Mouse (Mus musculus): ENCODE data around the gene Adamtsl5. TPM values are rescaled to one million over a fixed set of nuclear protein-coding genes. Genes with fewer than 3 reads are reported as not detected.

Adamtsl5 gene
- polyA plus RNA-seq, 1 experiment, result 8.8 TPM

GRCm38 (mm10) chr10:80332525-80332989 is 15.7 kb downstream of the Adamtsl5 start:
- no peak for TF ChIP-seq CTCF (IDR thresholded peaks at IDR 0.05; ENCODE audit: low read depth, low read length)
- no peak for TF ChIP-seq POLR2A (IDR thresholded peaks at IDR 0.05; ENCODE audit: borderline replicate concordance, low read depth, low read length)
- Histone ChIP-seq H3K4me1 (ENCODE audit: control insufficient read depth, insufficient read depth, low read length) (peaks cover 5% of the 10 kb centered on the region; the same call in 1 of the 2 replicates), H3K4me3 (ENCODE audit: insufficient read depth, low read length) (no peak overlapping the region), H3K27ac (ENCODE audit: insufficient read depth, low read depth, low read length) (no peak overlapping the region)

- TF ChIP-seq POLR2A (IDR thresholded peaks at IDR 0.05; ENCODE audit: borderline replicate concordance, low read depth, low read length) (no peak), CTCF (IDR thresholded peaks at IDR 0.05; ENCODE audit: low read depth, low read length) (no peak)
- Histone ChIP-seq H3K27ac (ENCODE audit: insufficient read depth, low read depth, low read length) (no peak overlapping the region), H3K4me3 (ENCODE audit: insufficient read depth, low read length) (no peak overlapping the region), H3K4me1 (ENCODE audit: control insufficient read depth, insufficient read depth, low read length) (peaks cover 5% of the 10 kb centered on the region; the same call in 1 of the 2 replicates)
Measured at GRCm38 (mm10) chr10:80331636-80332524, 16.3 kb downstream of the Adamtsl5 start.

GRCm38 (mm10) chr10:80330888-80331287 is 17.3 kb downstream of the Adamtsl5 start:
- TF ChIP-seq CTCF (IDR thresholded peaks at IDR 0.05; ENCODE audit: low read depth, low read length), result no peak
- no peak for TF ChIP-seq POLR2A (IDR thresholded peaks at IDR 0.05; ENCODE audit: borderline replicate concordance, low read depth, low read length)
- no peak overlapping the region for H3K4me3 ChIP-seq (ENCODE audit: insufficient read depth, low read length)
- H3K4me1 ChIP-seq (ENCODE audit: control insufficient read depth, insufficient read depth, low read length), result peaks cover 5% of the 10 kb centered on the region; the same call in 1 of the 2 replicates
- H3K27ac ChIP-seq (ENCODE audit: insufficient read depth, low read depth, low read length), result no peak overlapping the region

- TF ChIP-seq POLR2A (IDR thresholded peaks at IDR 0.05; ENCODE audit: borderline replicate concordance, low read depth, low read length) (no peak), CTCF (IDR thresholded peaks at IDR 0.05; ENCODE audit: low read depth, low read length) (no peak)
- H3K27ac ChIP-seq (ENCODE audit: insufficient read depth, low read depth, low read length), result no peak overlapping the region
- peaks cover 5% of the 10 kb centered on the region; the same call in 1 of the 2 replicates for H3K4me1 ChIP-seq (ENCODE audit: control insufficient read depth, insufficient read depth, low read length)
- peak overlapping the region; percentile 60 for H3K4me3 ChIP-seq (ENCODE audit: insufficient read depth, low read length)
Measured at GRCm38 (mm10) chr10:80330084-80330483, 18.1 kb downstream of the Adamtsl5 start.

- peaks cover 5% of the 10 kb centered on the region; the same call in 1 of the 2 replicates for H3K4me1 ChIP-seq (ENCODE audit: control insufficient read depth, insufficient read depth, low read length)
- H3K27ac ChIP-seq (ENCODE audit: insufficient read depth, low read depth, low read length), result no peak within 1 kb of the TSS
- H3K4me3 ChIP-seq (ENCODE audit: insufficient read depth, low read length), result peak within 1 kb of the TSS; percentile 60
- TF ChIP-seq POLR2A (IDR thresholded peaks at IDR 0.05; ENCODE audit: borderline replicate concordance, low read depth, low read length) (no peak), CTCF (IDR thresholded peaks at IDR 0.05; ENCODE audit: low read depth, low read length) (no peak)
Measured at GRCm38 (mm10) chr10:80329273-80330081, 18.7 kb downstream of the Adamtsl5 start, which contains the start of the genes Pcsk4 and Reep6. Gene Pcsk4, minus strand, starts transcription at chr10:80329498. Gene Reep6, plus strand, starts transcription at chr10:80329953.

- TF ChIP-seq POLR2A (IDR thresholded peaks at IDR 0.05; ENCODE audit: borderline replicate concordance, low read depth, low read length) (no peak), CTCF (IDR thresholded peaks at IDR 0.05; ENCODE audit: low read depth, low read length) (no peak)
- no peak overlapping the region for H3K4me3 ChIP-seq (ENCODE audit: insufficient read depth, low read length)
- H3K4me1 ChIP-seq (ENCODE audit: control insufficient read depth, insufficient read depth, low read length), result peaks cover 10% of the 10 kb centered on the region
- H3K27ac ChIP-seq (ENCODE audit: insufficient read depth, low read depth, low read length), result no peak overlapping the region
Measured at GRCm38 (mm10) chr10:80325045-80325444, 23.2 kb downstream of the Adamtsl5 start.

GRCm38 (mm10) chr10:80324120-80325037 is 23.8 kb downstream of the Adamtsl5 start:
- Histone ChIP-seq H3K4me3 (ENCODE audit: insufficient read depth, low read length) (peak overlapping the region; percentile 93; the same call in 1 of the 2 replicates), H3K27ac (ENCODE audit: insufficient read depth, low read depth, low read length) (no peak overlapping the region), H3K4me1 (ENCODE audit: control insufficient read depth, insufficient read depth, low read length) (peaks cover 12% of the 10 kb centered on the region)
- TF ChIP-seq CTCF (IDR thresholded peaks at IDR 0.05; ENCODE audit: low read depth, low read length), result no peak
- no peak for TF ChIP-seq POLR2A (IDR thresholded peaks at IDR 0.05; ENCODE audit: borderline replicate concordance, low read depth, low read length)

- TF ChIP-seq CTCF (IDR thresholded peaks at IDR 0.05; ENCODE audit: low read depth, low read length) (no peak), POLR2A (IDR thresholded peaks at IDR 0.05; ENCODE audit: borderline replicate concordance, low read depth, low read length) (no peak)
- Histone ChIP-seq H3K4me3 (ENCODE audit: insufficient read depth, low read length) (peak overlapping the region; percentile 93), H3K27ac (ENCODE audit: insufficient read depth, low read depth, low read length) (peak overlapping the region; percentile 45), H3K4me1 (ENCODE audit: control insufficient read depth, insufficient read depth, low read length) (peaks cover 16% of the 10 kb centered on the region)
Measured at GRCm38 (mm10) chr10:80323261-80324119, 24.7 kb downstream of the Adamtsl5 start.
